Mouse (Mus musculus) kidney, embryonic 16.5 days (tissue): ENCODE results near the gene Igfbp5. TPM values are rescaled to one million over a fixed set of nuclear protein-coding genes. Genes with fewer than 3 reads are reported as not detected.

Experiments
- ATAC-seq: fragments of 200-750 bp; cut with Nextera tagmentation; 2 replicates; pipeline ENCODE4 v1.8.0; 2017; ENCODE audit warnings: moderate TSS enrichment; ENCODE audit not compliant: low FRiP score, low TSS enrichment
- H3K27ac ChIP-seq: fragments of 300-500 bp; sonication (generic); 2 replicates; pipeline ENCODE4 v1.5.1; 2014; ENCODE audit warnings: low read length
- H3K27me3 ChIP-seq: fragments of 300-500 bp; sonication (generic); 2 replicates; pipeline ENCODE4 v1.6.1; 2014; ENCODE audit warnings: low read length, control low read depth, mixed read lengths; ENCODE audit not compliant: insufficient read depth
- H3K36me3 ChIP-seq: fragments of 300-500 bp; sonication (generic); 2 replicates; pipeline ENCODE4 v1.6.1; 2014; ENCODE audit warnings: low read length, control low read depth, mixed read lengths; ENCODE audit not compliant: insufficient read depth
- H3K4me1 ChIP-seq: fragments of 300-500 bp; sonication (generic); 2 replicates; pipeline ENCODE4 v1.6.1; 2014; ENCODE audit warnings: low read length, control low read depth, mixed read lengths; ENCODE audit not compliant: insufficient read depth
- H3K4me2 ChIP-seq: fragments of 300-500 bp; sonication (generic); replicated peaks from 2 replicates; pipeline ENCODE4 v1.6.1; 2014; ENCODE audit warnings: low read depth, low read length
- H3K4me3 ChIP-seq: fragments of 300-500 bp; sonication (generic); 2 replicates; pipeline ENCODE4 v1.5.1; 2014; ENCODE audit warnings: mild to moderate bottlenecking, low read length
- H3K9ac ChIP-seq: fragments of 300-500 bp; sonication (generic); replicated peaks from 2 replicates; pipeline ENCODE4 v1.6.1; 2014; ENCODE audit warnings: low read length
- H3K9me3 ChIP-seq: fragments of 300-500 bp; sonication (generic); 2 replicates; pipeline ENCODE4 v1.6.1; 2016; ENCODE audit warnings: low read length, control low read depth
- WGBS: fragments of 180-500 bp; shearing (Covaris S2); extraction: QIAGEN DNeasy Blood & Tissue Kit; methylation state at CpG from one replicate; pipeline ENCODE4 v1.1.7; 2014; 5-methylcytosine and 5-hydroxymethylcytosine counted together
- polyA plus RNA-seq: library from polyadenylated mRNA; unstranded; fragments of >200 nt; fragmentation: Nextera tagmentation; extraction: Ambion mirVana; gene quantifications from 2 replicates; pipeline ENCODE4 v1.2.1, GENCODE M21; 2015

Igfbp5 gene
- polyA plus RNA-seq, 1 experiment from 2014 or later, result 89.0 TPM

DNA sequence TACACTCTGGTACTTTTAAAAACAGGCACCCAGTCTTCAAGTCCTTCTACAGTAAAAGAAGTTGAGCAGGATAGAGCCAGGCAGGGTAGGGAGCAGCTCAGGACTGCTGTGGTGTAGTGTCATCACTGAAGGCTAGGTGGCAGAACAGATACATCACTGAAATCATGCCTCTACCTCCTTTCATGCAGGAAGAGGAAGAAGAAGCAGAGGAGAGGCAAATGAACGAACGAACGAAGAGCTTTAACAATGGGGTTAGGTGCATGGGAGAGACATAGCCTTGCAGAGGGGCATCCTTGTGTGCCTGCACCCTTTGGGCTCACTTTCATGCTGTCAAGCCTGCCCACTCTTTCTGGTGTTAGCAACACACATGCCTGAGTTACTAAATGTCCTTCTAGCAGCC, 3.2 kb upstream of the Igfbp5 start:
- peaks cover 34% of the 10 kb centered on the region for H3K4me1 ChIP-seq
- H3K27ac ChIP-seq, result peak overlapping the region; percentile 72
- 4% methylated on average over 3 of the region's 3 CpGs for WGBS
- peak overlapping the region; percentile 47 for H3K4me2 ChIP-seq
- H3K9ac ChIP-seq, result peak overlapping the region; percentile 63
- H3K36me3 ChIP-seq, result no peaks in the 10 kb centered on the region
- H3K9me3 ChIP-seq, result no peaks in the 10 kb centered on the region
- H3K4me3 ChIP-seq, result peak overlapping the region; percentile 23; the same call in 1 of the 2 replicates
- peaks cover 5% of the 10 kb centered on the region; the same call in 1 of the 2 replicates for H3K27me3 ChIP-seq
- ATAC-seq, result peak; percentile 44; the same call in 1 of the 2 replicates

DNA sequence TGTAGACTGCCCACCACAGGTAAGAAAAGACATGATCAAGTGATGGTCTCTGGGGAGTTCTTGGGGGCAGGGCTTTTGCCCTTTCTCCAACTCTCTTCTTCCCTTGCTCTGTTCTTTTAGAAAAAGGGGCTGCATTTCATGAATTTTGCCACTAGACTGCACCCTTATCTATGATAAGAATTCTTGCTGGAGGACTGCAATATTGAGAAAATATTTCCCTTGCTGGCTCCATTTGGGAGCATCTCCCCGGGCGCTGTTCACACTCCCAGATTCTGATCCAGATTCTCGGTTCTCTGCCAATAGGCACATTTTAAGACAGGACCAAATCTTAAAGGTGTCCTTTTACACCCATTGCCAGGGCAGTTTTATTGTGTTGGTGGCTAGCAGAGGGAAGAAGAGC, 1.4 kb upstream of the Igfbp5 start:
- no peak overlapping the region for H3K9ac ChIP-seq
- no peak overlapping the region for H3K27ac ChIP-seq
- H3K4me2 ChIP-seq, result peak overlapping the region; percentile 94
- H3K4me3 ChIP-seq, result no peak overlapping the region
- H3K4me1 ChIP-seq, result peaks cover 43% of the 10 kb centered on the region
- 45% methylated on average over 3 of the region's 3 CpGs for WGBS
- H3K27me3 ChIP-seq, result peaks cover 5% of the 10 kb centered on the region; the same call in 1 of the 2 replicates
- no peaks in the 10 kb centered on the region for H3K9me3 ChIP-seq
- H3K36me3 ChIP-seq, result no peaks in the 10 kb centered on the region
- no peak for ATAC-seq

DNA sequence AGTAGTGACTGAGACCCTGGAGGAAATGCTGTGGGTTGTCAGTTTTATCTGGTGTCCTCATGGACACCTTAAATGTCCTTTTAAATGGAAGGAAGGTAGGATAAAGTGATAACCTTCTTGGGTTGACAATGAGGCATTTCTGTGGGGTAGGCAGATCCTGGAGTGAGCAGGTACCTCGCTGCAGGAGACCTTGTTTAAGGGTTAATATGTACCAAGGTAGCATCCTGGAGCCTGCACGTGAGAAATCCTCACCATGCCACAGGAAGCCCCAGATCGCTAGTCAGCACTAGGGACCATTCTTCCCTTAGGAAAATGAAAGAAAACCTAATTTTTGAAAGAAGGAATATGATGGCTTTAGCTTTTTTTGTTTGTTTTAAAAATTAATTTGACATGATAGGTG, 1.0 kb upstream of the Igfbp5 start:
- Histone ChIP-seq H3K27ac (no peak overlapping the region), H3K9ac (no peak overlapping the region; the same call in 1 of the 2 replicates), H3K9me3 (no peaks in the 10 kb centered on the region), H3K4me2 (peak overlapping the region; percentile 94), H3K4me1 (peaks cover 46% of the 10 kb centered on the region), H3K4me3 (no peak overlapping the region), H3K36me3 (no peaks in the 10 kb centered on the region), H3K27me3 (peaks cover 5% of the 10 kb centered on the region; the same call in 1 of the 2 replicates)
- 9% methylated on average over 3 of the region's 3 CpGs for WGBS
- no peak for ATAC-seq

- Histone ChIP-seq H3K27me3 (peaks cover 5% of the 10 kb centered on the region; the same call in 1 of the 2 replicates), H3K27ac (peak overlapping the region; percentile 90)
- peak; percentile 8 for ATAC-seq
These were observed 985 bp downstream of the Igfbp5 start for GRCm38 (mm10) chr1:72873511-72874286.

DNA sequence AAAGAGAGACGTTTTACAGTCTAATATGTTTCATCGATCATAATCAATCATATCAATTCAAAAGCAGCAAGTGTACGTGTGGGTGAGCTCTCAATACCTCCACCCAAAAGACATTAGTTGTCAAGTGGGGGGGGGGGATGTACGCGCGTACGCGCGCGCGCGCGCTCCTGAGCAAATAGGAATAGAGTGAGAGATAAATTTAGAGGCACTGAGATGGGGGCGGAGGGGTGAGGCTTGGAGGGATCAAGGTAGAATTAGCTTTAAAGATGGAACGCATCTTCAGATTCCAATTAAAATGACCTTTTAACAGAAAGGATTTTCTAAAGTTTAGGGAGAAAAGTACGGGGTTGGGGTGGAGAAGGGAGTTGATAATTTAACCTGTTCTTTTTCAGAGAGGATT, 1.6 kb downstream of the Igfbp5 start:
- peaks cover 51% of the 10 kb centered on the region for H3K4me1 ChIP-seq
- peaks cover 5% of the 10 kb centered on the region; the same call in 1 of the 2 replicates for H3K27me3 ChIP-seq
- peak overlapping the region; percentile 87 for H3K9ac ChIP-seq
- H3K4me2 ChIP-seq, result peak overlapping the region; percentile 94
- no peaks in the 10 kb centered on the region for H3K36me3 ChIP-seq
- ATAC-seq, result no peak
- WGBS, result 1% methylated on average over 16 of the region's 16 CpGs
- H3K9me3 ChIP-seq, result no peaks in the 10 kb centered on the region
- peak overlapping the region; percentile 72 for H3K4me3 ChIP-seq
- peak overlapping the region; percentile 90 for H3K27ac ChIP-seq

More at GRCm38 (mm10) chr1:72873511-72874286, 985 bp downstream of the Igfbp5 start:
- WGBS, result under 1% methylated on average over 43 of the region's 43 CpGs
- peak overlapping the region; percentile 72 for H3K4me3 ChIP-seq
- H3K4me1 ChIP-seq, result peaks cover 54% of the 10 kb centered on the region
- H3K9me3 ChIP-seq, result no peaks in the 10 kb centered on the region
- H3K9ac ChIP-seq, result peak overlapping the region; percentile 87
- H3K4me2 ChIP-seq, result peak overlapping the region; percentile 94
- no peaks in the 10 kb centered on the region for H3K36me3 ChIP-seq

DNA sequence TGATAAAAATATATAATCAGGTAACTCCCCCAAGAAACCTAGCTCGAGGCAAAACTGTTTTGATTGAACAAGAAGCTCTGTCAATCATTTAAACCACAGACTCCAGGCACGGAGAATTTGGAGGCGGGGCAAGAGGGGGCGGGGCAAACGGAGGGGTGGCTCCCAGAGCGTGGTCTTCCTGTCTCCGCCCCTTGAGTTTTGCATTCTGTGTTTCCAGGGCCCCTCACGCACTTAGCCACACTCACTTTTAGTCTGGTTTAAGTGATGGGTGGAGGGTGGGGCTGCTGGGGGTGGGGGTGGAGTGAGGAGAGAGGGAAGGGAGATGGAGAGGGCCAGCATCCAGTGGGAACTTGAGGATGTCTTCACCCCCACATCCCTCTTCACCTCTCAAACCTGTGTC, 2.2 kb downstream of the Igfbp5 start:
- Histone ChIP-seq H3K36me3 (no peaks in the 10 kb centered on the region), H3K4me1 (peaks cover 48% of the 10 kb centered on the region), H3K4me2 (peak overlapping the region; percentile 94), H3K9ac (peak overlapping the region; percentile 87; the same call in 1 of the 2 replicates), H3K27ac (no peak overlapping the region; the same call in 1 of the 2 replicates), H3K4me3 (peak overlapping the region; percentile 72), H3K27me3 (peaks cover 5% of the 10 kb centered on the region; the same call in 1 of the 2 replicates), H3K9me3 (no peaks in the 10 kb centered on the region)
- ATAC-seq, result peak; percentile 43
- WGBS, result 1% methylated on average over 8 of the region's 8 CpGs

DNA sequence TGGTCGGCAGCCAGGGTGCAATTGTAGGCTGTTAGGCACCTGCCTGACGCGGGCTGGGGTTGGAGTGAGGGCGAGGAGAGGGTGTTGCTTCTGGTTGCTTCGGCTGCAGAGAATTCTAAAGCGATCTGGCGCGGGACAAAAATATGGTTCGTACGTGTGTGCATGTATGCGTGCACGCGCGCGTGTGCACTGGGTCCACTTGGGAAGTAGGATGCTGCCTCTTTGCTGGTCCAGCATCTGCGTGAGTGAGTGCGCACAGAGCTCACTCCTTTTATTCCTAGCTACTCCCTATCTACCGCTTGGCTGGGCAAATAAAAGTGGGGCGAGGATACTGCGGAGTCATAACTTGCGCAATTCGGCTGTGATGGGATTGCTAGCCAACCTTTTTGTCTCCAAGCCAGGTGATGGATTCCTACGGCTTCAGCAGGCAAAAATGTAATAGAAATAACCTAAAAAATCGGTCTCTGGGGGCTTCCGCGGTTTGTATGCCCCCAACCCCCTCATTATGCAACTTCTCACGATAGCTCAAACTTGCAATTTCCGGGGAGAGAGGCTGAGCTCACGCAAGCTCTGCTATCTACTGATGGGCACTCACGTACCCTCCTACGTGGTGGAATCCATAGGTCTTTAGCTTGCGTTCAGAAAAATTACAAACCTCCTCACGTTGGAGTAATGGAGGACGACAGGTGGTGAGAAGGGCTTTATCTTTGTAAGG, 2.8 kb downstream of the Igfbp5 start:
- peak overlapping the region; percentile 72 for H3K4me3 ChIP-seq
- H3K9me3 ChIP-seq, result no peaks in the 10 kb centered on the region
- 0 out of 2 replicates have a peak, but pooled peaks cover 3% of the 10 kb centered on the region for H3K27me3 ChIP-seq
- peaks cover 48% of the 10 kb centered on the region for H3K4me1 ChIP-seq
- peak overlapping the region; percentile 19 for H3K27ac ChIP-seq
- H3K36me3 ChIP-seq, result no peaks in the 10 kb centered on the region
- H3K4me2 ChIP-seq, result peak overlapping the region; percentile 94
- peak overlapping the region; percentile 42 for H3K9ac ChIP-seq
- no peak for ATAC-seq
- WGBS, result under 1% methylated on average over 34 of the region's 34 CpGs

- no peak; the same call in 1 of the 2 replicates for ATAC-seq
- Histone ChIP-seq H3K27ac (peak overlapping the region; percentile 19), H3K4me2 (peak overlapping the region; percentile 94), H3K4me3 (peak overlapping the region; percentile 72), H3K27me3 (no peaks in the 10 kb centered on the region), H3K9ac (peak overlapping the region; percentile 42), H3K9me3 (no peaks in the 10 kb centered on the region), H3K4me1 (peaks cover 47% of the 10 kb centered on the region), H3K36me3 (no peaks in the 10 kb centered on the region)
- WGBS, result 0% methylated on average over 6 of the region's 6 CpGs
These were observed 3.4 kb downstream of the Igfbp5 start for GRCm38 (mm10) chr1:72871337-72871696.

DNA sequence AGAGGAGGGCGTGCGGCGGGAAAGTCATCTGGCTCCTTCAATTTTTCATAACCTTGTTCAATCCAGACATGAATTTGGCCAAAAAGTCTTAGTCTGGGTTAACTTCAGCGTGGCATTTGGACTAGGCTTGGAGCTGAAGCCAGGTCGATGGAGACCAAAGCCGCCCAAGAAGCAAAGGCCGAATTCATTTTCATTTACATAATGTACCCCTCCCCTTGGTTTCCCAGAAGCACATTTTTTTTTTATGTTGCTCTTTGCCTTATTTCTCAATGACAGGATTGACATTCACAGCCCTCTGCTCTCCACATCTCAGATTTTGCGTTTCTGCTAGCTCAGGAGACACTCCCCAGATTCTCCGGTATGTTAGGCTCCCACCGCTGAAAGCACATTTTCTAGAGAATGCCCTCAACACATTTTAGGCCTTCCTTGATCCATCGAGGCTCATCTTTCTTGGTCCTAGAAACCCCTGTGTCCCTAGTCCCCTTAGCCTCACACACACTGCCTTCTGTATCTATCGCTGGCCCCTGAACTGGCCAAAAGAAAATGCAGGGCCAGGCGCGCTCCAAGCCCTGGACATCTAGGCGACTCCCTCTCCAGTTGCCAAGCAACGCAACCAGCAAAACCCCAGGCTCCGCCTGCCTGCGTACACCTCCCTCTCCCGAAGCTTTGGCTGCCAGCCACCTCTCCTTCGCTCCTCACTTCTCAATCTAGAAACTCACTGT, 3.9 kb downstream of the Igfbp5 start:
- Histone ChIP-seq H3K4me3 (peak overlapping the region; percentile 72), H3K4me1 (peaks cover 45% of the 10 kb centered on the region), H3K36me3 (no peaks in the 10 kb centered on the region), H3K4me2 (peak overlapping the region; percentile 94), H3K27ac (peak overlapping the region; percentile 86), H3K9ac (peak overlapping the region; percentile 57), H3K9me3 (no peaks in the 10 kb centered on the region), H3K27me3 (no peaks in the 10 kb centered on the region)
- peak; percentile 67 for ATAC-seq
- WGBS, result under 1% methylated on average over 20 of the region's 20 CpGs
